Mouse (Mus musculus): ENCODE results near the gene Elane.

GRCm38 (mm10) chr10:79920958-79921535, 35.0 kb downstream of the Elane start, which contains the start of gene R3hdm4:
- TF ChIP-seq EP300 (IDR thresholded peaks at IDR 0.05): no peak
- no peak for TF ChIP-seq CTCF (IDR thresholded peaks at IDR 0.05)

Data from lung, postnatal 0 days (tissue).